Mouse (Mus musculus) heart, adult 2 months (tissue): ENCODE data around the gene Sptssb.

ENCODE experiments used
- CTCF ChIP-seq: fragments of 200-600 bp; IDR thresholded peaks from 2 replicates; pipeline ENCODE4 v1.8.1; 2022; ENCODE audit warnings: antibody characterized with exemption, mild to moderate bottlenecking, moderate library complexity
- EP300 ChIP-seq: fragments of 200-500 bp; IDR thresholded peaks from 2 replicates; pipeline ENCODE4 v1.6.1; 2011; ENCODE audit warnings: low read depth, low read length, control low read depth; ENCODE audit not compliant: insufficient read depth
- POLR2A ChIP-seq: fragments of 200-500 bp; IDR thresholded peaks from 2 replicates; pipeline ENCODE4 v1.6.1; 2011; ENCODE audit warnings: mild to moderate bottlenecking, low read depth, low read length, control low read depth; ENCODE audit not compliant: insufficient read depth

- TF ChIP-seq CTCF = no peak
- TF ChIP-seq POLR2A = no peak
- no peak for TF ChIP-seq EP300
These were observed 62.2 kb downstream of the Sptssb start for GRCm38 (mm10) chr3:69797533-69797932.
